Mouse (Mus musculus) left cerebral cortex, adult 18-20 months (tissue): ENCODE data around the gene Fgf4. TPM values are rescaled to one million over a fixed set of nuclear protein-coding genes. Genes with fewer than 3 reads are reported as not detected.
"Not testable (repeated sequence)": the region's sequence is repeated elsewhere in the genome, so short reads cannot be mapped to it uniquely, and the experiment has no call there.

Experiments
- DNase-seq, 2 experiments: peaks; one replicate each; pipeline ENCODE4 v3.0.0; 2021 to 2022; ENCODE audit warnings: low spot score in 2 of 2, mixed read lengths in 1 of 2
- total RNA-seq, 2 experiments: library from RNA; stranded (reverse); gene quantifications; 2 replicates each; pipeline ENCODE4 v1.2.3; 2021

Fgf4 gene
- total RNA-seq, 2 experiments from 2014 or later, result not detected

DNA sequence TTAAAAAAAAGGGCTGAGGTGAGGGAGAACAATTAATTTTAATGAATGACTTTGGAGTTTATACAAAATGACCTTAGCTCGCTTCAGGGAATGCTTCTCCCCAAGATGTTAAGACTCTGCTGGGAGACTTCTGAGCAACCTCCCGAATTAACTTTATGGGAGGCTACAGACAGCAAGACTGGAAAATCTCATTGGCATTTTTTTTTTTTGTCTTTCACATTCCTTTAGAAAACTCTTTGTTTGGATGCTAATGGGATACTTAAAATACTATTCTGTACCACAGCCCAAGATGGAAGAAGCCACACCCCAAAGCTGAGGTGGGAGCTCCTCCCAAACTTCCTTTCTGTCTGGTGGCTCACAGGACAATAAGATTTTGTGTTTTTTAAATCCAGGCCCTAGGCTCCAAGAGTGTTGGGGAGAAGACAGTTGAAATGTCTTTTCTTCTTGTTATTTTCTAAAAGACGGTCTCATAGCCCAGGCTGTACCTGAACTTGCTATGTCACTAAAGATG lies 17.0 kb downstream of the Fgf4 start:
- no peak for DNase-seq

DNA sequence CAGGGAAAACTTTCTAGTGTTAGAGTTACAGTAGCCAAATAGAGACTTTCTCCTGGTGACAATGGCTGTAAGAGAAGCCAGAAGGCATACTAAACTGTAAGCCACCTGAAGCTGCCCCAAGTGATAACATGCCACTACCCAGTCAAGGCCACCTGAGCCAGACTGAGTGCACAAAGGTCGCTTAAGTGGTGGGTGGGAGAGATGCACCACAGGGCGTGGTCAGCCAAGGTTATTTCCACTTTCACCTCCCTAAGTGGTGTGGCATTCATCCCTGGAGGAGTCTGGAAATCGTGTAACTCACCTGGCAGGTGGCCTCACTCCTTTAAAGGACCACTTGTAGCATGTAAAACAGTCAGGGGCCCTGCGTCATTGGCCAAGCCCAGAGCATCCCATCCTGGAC lies 20.0 kb downstream of the Fgf4 start:
- no peak for DNase-seq

DNA sequence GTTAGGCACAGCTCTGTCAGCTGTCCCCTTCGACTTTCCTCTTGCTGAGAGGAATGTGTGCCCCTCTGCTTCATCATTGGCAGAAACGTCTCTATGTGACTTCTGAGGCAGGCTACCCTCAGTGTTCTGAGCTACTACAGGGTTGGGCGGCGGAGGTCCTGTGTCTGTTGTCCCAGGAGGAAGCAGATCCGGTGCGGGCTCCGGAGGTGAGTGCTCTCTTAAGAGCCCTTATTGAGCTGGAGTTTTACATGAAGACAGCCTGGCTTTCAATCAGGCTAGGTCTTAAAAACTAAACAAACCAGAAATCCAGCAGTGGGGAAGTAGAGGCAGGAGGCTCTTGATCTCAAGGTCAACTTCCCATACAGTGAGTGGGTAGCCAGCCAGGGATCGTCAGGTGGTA lies 20.4 kb downstream of the Fgf4 start:
- DNase-seq, result no peak

DNA sequence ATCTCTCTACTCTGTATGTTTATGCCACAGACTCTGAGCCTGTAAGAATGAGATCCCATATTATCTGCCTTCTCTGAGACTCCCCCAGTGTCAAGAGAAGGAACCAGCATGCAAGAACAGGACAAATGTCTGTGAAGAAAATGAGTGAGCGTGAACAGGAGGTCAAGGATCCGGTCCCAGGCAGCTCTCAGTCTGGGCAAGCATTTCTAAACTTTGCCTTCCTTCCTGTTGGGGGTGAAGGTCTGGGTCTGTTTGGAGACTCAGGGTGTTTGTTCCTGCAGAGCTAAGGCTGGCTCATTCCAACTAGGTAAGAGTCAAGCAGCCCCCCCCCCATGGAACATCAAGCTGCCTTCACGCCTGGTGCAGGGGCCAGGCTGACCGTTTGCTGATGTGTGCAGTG lies 25.3 kb downstream of the Fgf4 start:
- DNase-seq, result no peak

DNA sequence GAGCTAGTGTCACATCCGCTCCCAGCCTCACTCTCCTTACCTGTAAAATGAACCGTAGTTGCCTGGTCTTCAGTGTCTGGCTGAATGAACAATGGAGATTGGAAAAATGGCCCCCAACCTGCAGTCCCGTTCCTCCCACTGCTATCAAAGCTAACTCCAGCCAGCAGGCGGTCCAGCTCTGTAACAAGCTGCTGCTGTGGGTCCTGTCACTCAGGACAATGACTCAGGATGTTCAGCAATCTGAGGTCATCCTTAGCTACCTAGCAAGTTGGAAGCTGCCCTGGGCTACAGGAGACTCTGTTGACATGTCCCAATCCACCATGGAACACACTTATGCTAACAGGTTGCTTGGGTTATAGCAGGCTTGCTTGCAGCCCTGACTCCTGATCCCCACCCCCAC lies 26.0 kb downstream of the Fgf4 start:
- no peak for DNase-seq

DNA sequence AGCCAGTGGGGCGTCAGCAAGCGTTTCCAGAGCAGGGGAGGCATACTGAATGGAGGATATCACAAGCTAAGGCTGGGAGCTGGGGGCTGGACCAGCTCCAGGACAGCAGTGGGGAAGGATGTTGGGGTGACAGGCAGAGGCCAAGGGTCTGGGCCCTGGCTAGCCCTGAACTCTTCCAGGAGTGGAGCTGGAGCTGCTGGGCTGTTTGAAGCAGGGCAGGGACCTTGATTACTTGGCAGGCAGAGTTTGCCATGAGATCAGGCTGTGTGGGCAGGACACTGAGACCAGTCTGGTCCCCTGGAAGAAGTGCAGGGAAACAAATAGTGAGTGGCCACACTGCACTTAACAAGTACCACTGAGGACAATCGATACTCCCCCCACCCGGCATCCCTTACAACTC lies 27.1 kb downstream of the Fgf4 start:
- DNase-seq, result no peak

DNA sequence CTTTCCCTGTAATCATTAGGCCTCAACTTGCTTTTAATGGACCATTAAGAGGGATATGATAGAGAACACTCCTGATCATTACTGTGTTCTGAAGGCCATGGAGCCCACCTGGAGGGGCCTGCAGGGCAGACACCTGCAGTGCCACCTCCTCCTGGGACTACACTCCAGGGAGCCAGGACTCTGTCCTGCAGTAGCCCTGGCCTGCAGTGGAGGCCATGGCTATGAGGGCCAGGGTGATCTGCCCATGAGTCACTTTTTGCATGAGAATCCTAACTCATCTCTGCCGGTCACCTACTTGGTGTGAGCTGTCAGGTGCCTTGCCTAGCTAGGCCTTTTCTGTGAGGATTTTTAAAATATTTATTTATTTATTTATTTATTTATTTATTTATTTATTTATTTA lies 31.2 kb downstream of the Fgf4 start:
- no peak for DNase-seq

DNA sequence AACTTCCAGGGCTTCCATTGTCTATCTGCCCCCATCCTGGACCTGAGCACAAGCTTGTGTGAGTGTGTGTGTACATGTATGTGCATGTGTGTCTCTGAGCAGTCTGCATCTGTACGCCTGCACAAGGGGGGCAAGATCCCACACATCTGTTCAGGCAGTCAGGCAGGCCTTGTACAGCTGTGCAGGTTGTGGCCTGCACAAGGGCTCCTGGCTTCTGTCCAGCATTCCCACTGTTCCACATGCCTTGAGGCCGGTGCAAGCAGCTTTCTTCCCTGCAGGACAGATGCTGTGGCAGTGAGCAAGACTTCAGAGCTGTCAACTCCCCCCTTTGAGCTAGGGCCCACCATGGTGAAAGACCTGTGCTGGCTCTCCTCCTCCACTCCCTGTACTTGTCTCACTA lies 35.9 kb downstream of the Fgf4 start:
- DNase-seq, result no peak

DNA sequence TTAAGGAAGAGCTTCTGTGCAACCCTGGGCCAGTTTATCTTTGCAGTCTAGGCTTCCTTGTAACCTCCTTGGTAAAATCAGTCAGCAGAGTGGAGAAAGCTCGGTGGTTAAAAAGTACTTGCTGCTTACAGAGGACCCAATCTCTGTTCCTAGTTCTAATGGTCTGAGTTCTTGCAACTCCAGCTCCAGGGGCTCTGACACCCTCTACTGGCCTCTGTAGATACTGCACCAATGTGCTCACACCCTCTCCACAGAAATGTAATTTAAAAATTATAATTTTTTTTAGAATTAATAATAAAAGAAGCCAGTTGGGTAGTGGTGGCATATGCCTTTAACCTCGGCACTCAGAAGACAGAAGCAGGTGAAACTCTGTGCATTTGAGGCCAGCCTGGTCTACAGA lies 40.5 kb downstream of the Fgf4 start:
- no peak for DNase-seq

DNA sequence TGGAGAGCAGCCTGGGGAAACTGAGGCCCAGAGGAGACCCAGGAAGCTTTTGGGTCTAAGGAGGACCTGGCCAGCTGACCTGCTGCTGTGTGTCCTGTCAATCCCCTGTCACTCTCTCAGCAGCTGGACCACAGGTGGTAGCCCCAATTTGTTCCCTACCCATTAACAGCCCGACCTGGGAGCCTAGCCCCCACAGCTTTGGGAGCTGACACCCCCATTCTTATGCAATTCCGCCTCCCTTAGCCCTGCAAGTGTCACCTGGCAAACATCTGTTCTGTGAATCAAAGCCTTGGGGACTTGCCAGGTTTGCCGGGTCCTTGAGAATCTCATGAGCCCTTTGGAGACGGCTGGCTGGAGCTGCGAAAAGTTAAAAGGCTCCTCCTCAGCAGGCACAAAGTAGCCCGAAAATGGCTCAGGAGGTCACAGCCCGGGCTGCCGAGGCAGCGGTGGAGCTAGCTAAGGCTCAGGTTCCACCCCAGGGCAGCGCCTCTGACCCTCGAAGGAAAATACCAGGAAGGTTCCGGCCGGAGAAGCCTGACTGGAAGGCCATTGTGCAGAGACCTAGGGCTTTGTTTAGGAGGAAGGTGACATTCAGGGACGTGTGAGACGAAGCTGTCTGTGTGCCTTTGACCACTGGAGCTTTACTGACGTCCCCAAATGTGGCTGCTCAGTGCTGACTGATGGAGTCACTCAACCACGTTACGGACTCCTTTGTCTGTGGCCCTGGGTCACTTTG lies 41.6 kb downstream of the Fgf4 start:
- no peak for DNase-seq

DNA sequence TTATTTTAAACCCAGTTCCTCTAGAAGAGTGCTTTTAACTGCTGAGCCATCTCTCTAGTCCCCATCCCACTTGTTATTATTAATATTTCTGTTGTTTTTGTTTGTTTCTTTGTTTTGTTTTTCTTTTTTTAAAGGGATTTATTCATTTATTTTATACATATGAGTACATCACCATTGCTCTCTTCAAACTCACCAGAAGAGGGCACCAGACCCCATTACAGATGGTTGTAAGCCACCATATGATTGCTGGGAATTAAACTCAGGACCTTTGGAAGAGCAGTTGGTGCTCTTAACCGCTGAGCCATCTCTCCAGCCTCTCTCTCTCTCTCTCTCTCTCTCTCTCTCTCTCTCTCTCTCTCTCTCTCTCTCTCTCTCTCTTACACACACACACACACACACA lies 43.5 kb downstream of the Fgf4 start:
- not testable (repeated sequence) for DNase-seq

DNA sequence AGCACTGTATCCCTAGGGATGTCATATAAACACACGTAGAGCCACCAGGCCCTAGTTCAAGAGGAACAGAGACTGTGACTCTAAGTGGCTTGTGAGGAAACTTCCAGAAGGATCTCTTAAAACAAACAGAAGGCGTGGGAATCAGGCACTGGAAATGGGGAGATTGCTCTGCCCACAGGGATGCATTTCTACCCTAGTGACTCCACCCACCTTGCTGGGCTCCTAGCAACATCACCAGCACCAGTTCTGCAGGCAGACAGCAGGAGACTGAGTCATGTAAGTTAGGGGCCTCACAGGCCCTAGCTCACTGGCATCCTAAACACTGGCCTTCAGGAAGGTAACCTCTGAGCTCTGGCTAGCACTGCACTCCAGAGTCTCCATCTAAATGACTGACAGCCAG lies 44.7 kb downstream of the Fgf4 start:
- no peak for DNase-seq

DNA sequence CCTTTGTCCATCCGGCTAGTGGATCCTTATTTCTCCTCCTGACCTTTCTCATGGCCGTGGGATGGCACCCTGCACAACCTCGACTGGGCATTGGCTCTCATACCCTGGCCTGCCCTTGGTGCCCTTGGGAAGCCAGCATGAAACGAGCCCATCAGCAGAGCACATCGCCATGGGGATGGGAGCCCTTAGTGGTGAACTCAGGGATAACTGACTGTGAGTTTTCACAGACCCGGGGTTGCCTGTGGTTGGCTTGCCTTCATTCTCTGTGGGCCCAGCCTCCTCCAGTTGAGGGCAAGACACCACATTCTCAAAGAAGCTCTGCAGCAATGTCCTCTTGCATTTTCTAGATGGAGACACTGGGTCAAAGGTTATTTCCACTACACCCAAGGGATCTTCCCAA lies 45.2 kb downstream of the Fgf4 start:
- DNase-seq, result no peak

DNA sequence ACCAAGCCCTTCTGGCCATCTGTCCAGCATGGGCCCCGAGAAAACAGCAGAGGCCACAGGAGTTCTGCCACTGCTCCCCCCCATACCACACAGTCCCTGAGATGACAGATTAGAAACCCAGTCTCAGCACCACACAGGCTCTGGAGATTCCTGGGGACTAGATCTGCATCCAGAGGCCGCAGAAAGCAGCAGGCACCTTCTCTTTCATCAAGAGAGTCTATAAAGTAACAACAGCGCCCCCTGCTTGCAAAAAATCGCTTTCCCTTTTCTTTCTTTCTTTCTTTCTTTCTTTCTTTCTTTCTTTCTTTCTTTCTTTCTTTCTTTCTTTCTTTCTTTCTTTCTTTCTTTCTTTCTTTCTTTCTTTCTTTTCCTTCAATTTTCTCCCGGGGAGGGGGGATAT lies 47.0 kb downstream of the Fgf4 start:
- DNase-seq, result peak in 1 of 2 experiments; percentile 51

DNA sequence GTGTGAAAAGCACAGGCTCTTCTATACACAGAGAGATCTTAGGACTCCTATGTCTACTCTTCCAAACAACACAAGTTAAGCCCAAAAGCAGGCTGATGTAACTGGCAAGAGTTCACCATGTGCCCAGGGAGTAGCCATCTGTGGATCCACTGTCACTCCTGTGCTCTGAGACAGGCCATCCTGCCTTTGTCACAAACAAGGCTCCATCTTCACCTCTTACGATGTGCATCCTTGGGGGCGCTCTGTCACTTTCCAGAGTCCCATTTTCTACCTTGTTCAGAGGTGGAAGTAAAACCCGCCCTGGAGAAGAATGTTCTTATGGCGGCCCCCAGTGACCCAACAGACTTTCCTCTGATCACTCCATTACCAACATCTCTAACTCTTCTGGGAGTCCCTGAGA lies 47.5 kb downstream of the Fgf4 start:
- no peak for DNase-seq

DNA sequence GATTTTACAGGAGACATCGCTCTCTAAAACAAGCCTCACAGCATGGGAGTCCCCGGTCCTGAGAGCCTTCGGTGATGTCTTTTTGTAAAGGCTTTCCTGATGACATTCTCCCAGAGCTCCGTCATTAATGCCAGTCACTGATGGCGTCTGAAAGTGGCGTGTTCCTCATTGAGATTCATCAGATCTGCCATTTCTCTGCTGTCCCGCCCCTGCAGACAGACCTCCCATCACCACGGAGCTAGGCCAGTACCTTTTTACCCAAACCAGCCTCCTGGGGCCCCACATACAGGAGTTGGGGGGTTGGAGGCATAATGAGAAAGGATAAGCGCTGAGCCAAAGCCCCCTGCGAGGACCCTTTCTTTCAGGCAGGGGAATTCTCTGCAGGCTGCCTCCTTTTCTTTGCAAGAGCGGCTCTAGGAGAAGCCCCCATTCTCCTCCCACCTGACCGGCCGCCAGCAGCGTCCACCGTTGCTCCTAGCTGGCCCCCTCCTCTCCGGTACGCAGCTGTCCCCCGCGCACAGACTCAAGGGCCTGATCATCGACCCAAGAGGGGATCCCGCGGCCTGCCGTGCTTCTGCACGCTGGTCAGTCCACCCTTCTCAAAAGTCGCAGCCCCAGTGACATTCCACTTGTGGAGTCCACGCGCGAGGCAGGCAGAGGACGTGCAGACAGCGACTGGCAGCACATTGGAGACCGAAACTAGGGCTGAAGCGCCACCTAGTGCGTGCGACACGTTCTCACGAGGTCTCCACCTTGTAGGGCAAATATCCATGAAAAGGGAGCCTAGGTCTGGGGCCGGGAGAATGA lies 48.3 kb downstream of the Fgf4 start:
- peak; percentile 68 to 73 for DNase-seq

DNA sequence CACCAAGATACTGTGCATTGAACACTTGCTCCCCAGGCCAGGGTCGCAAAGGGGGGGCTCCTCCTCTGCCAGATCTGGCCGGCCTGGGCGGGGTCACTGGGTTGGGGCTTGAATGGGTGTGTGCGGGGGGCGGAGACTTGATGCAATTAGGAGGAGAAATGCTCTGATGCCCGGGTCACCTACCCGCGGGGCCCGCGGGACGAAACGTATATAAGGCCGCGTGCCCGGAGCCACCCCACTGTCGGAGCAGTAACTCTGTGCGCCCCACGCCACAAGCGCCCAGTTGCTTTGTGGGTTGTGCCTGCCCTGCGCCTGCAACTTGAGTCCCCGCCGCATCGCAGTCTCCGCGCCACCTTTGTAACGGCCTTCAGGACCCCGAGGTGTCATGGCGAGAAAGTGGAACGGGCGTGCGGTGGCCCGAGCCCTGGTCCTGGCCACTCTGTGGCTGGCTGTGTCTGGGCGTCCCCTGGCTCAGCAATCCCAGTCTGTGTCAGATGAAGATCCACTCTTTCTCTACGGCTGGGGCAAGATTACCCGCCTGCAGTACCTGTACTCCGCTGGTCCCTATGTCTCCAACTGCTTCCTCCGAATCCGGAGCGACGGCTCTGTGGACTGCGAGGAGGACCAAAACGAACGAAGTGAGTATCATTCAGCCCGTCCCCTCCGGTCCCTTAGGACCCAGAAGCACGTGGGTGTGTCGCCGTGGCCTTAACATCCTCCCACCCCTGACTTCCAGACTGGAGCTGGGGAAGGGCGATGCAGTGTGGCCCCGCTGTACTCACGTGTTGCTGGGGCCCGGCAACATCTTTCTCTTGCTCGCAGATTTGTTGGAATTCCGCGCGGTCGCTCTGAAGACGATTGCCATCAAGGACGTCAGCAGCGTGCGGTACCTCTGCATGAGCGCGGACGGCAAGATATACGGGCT lies 49.4 kb downstream of the Fgf4 start, which contains the start of gene Fgf15:
Gene Fgf15, plus strand, starts transcription at position 238 of the 925 bp plus-strand sequence.
- DNase-seq, result no peak

DNA sequence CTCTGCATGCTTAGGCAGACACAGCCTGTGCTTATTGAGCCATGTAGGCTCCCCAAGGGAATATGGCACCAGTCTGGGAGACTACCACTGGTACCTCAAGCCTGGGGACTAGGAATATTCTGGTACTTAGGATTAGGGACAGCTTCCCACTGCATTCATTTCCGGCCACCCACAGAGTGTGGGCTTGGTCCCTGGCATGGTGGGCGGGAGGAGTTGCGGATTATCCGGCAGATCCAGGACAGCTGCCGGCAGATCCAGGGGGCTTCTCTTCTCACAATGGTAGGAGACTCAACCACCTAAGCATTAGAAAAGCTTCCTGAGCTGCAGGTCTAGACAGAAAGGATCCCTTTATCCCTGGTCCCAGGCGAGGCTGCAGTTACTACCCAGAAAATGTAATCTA lies 51.3 kb downstream of the Fgf4 start:
- no peak for DNase-seq

DNA sequence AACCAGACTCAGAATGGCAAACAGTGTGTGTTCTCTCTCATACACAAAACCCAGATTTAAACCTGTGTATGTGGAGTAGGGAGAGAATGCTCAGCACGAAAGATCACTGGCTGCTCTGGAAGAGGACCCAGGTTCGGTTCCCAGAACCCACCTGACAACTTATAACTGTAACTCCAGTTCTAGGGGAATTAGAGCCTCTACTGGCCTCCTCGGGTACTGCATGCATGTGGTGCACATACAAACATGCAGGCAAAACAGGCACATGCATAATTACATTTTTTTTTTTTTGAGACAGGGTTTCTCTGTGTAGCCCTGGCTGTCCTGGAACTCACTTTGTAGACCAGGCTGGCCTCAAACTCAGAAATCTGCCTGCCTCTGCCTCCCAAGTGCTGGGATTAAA lies 58.3 kb downstream of the Fgf4 start:
- DNase-seq, result not testable (repeated sequence)

DNA sequence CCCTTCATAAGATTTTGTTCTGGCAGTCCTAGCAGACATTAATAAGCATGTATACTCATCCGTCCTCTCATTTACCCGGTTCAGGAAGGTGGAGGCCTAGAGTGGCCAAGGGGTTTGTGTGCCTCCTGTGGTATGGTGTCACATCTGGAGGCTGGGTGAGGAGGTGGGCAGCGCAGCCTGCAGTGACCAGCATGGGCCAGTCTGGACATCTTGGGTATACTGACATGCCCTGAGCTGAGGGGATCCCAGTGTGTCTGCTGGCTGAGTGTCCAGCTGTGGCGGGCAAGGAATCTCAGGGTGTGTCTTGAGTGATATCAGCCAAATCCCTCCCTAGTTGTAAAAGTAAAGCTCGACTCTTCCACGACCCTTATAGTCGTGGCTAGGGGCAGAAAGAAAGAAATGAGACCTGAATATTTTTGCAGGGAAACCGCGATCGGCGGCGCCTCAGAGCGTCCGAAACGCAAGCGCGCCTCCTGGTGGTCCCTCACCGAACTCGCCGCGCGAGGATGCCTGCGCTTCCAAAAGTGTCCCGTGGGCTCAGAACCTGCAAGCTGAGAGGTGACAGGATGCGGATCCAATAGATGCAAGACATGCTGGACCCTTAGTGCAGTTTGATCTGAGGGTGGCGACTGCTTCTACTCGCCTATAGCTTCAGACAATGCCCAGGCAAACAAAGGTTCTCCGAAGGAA lies 59.7 kb downstream of the Fgf4 start:
- DNase-seq, result peak; percentile 70 to 75

DNA sequence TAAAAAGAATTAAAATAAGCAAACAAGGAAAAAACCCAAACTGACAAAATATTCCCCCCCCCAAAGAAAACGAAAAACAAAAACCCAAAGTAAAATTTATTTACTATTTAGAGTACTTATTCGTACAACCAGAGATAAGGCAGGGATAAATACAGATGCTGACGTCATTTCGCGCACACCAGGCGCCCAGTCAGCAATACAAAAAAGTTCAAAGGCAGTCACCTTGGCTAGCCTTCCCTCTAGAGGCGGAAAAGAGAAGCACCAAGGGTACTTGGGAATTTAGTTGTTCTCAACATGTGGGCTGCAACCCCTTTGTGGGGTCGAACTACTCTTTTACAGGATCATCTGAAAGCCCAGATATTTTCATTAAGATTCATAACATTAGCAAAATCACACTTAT lies 60.6 kb downstream of the Fgf4 start:
- no peak for DNase-seq
